Mouse (Mus musculus) limb, embryonic 13.5 days (tissue): ENCODE measurements around the gene Peli3. TPM values are rescaled to one million over a fixed set of nuclear protein-coding genes. Genes with fewer than 3 reads are reported as not detected.
"Not testable (repeated sequence)": the region's sequence is repeated elsewhere in the genome, so short reads cannot be mapped to it uniquely, and the experiment has no call there.

Source experiments
- ATAC-seq: fragments of 200-750 bp; cut with Nextera tagmentation; 2 replicates; pipeline ENCODE4 v1.8.0; 2017; ENCODE audit warnings: low read depth, moderate number of reproducible peaks, moderate TSS enrichment; ENCODE audit not compliant: low FRiP score
- H3K27ac ChIP-seq: fragments of 300-500 bp; sonication (generic); 2 replicates; pipeline ENCODE4 v1.5.1; 2015; ENCODE audit warnings: inconsistent platforms, mild to moderate bottlenecking, moderate library complexity
- H3K27me3 ChIP-seq: fragments of 300-500 bp; sonication (generic); 2 replicates; pipeline ENCODE4 v1.6.1; 2015; ENCODE audit warnings: mild to moderate bottlenecking, inconsistent platforms
- H3K36me3 ChIP-seq: fragments of 300-500 bp; sonication (generic); 2 replicates; pipeline ENCODE4 v1.6.1; 2015; ENCODE audit warnings: inconsistent platforms, mild to moderate bottlenecking, moderate library complexity
- H3K4me1 ChIP-seq: fragments of 300-500 bp; sonication (generic); 2 replicates; pipeline ENCODE4 v1.6.1; 2015; ENCODE audit warnings: inconsistent platforms
- H3K4me2 ChIP-seq: fragments of 300-500 bp; sonication (generic); replicated peaks from 2 replicates; pipeline ENCODE4 v1.6.1; 2015; ENCODE audit warnings: inconsistent platforms, mild to moderate bottlenecking, moderate library complexity
- H3K4me3 ChIP-seq: fragments of 300-500 bp; sonication (generic); 2 replicates; pipeline ENCODE4 v1.5.1; 2015; ENCODE audit warnings: moderate library complexity, mild to moderate bottlenecking, inconsistent platforms
- H3K9ac ChIP-seq: fragments of 300-500 bp; sonication (generic); 2 replicates; pipeline ENCODE4 v1.6.1; 2015; ENCODE audit warnings: mild to moderate bottlenecking, inconsistent platforms
- H3K9me3 ChIP-seq: fragments of 300-500 bp; sonication (generic); 2 replicates; pipeline ENCODE4 v1.6.1; 2016; ENCODE audit warnings: inconsistent platforms
- WGBS: fragments of 180-500 bp; shearing (Covaris S2); methylation state at CpG from one replicate; pipeline ENCODE4 v1.1.7; 2015; 5-methylcytosine and 5-hydroxymethylcytosine counted together
- polyA plus RNA-seq: library from polyadenylated mRNA; unstranded; fragments of >200 nt; fragmentation: Nextera tagmentation; extraction: Ambion mirVana; gene quantifications from 2 replicates; pipeline ENCODE4 v1.2.1, GENCODE M21; 2015

Peli3 gene
- polyA plus RNA-seq, result 3.3 and 3.4 TPM in 2 replicates

DNA sequence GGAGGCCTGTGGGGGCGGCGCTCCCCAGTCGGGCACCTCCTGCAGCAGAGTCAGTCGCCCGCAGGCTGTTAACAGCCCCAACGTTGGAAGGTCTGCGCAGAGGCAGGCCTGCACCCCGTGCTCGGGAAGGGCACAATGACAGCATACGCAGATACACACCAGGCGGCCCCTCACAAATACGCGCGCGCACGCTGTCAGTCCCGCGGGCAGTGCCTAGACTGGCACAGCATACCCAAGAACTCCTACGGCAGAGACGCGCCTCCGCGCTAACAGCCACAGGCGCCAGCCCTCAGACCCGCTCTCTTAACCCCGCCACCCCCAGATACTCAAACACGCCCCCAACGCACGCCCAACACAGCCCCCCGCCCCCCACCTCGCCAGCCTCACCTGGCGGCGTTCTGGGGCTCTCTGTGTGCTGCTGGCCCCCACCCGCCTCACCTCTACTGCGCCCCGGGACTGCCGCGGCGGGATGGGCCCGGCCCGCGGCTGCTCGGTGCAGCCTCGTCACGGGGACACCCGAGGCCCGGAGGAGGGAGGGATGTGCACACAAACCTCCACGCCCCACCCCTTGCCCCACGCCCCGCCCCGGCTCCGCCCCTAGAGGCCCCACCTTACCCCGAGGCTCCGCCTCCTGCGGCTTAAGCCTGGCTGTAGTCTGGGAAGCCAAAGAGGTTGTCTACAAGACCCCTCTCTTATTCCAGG lies at the start of gene Peli3:
Gene Peli3 (minus strand): TSS at position 577 of the 702 bp plus-strand sequence.
- H3K4me2 ChIP-seq, result peak within 1 kb of the TSS; percentile 91
- WGBS, result under 1% methylated on average over 50 of the region's 55 CpGs
- H3K36me3 ChIP-seq, result no peaks in the 10 kb centered on the region
- H3K27ac ChIP-seq, result no peak within 1 kb of the TSS
- H3K27me3 ChIP-seq, result 0 out of 2 replicates have a peak, but pooled peaks cover 12% of the 10 kb centered on the region
- no peaks in the 10 kb centered on the region for H3K9me3 ChIP-seq
- peak; percentile 95 for ATAC-seq
- peak within 1 kb of the TSS; percentile 72 for H3K9ac ChIP-seq
- peak within 1 kb of the TSS; percentile 73 for H3K4me3 ChIP-seq
- H3K4me1 ChIP-seq, result peaks cover 7% of the 10 kb centered on the region

DNA sequence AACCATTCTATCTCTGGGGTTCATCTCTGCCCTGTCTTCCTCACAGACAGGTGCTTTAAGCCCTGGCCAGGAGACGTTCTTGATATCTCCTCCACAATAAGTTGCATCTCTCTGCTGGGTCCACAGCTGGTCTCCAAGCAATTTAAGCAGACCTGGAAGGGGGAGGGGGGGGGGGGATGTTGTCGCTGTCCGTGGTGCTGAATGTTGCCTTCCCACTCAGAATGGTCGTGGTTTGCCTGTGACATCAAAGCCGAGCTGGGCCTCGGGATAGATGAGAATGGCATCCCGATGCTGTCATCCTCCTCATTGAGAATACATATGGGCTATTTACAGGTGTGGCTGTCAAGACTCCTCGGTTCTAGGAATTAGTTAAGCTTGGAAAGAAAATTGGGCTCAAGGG lies 49.4 kb upstream of the Peli3 start:
- 17% methylated on average over 8 of the region's 8 CpGs for WGBS

DNA sequence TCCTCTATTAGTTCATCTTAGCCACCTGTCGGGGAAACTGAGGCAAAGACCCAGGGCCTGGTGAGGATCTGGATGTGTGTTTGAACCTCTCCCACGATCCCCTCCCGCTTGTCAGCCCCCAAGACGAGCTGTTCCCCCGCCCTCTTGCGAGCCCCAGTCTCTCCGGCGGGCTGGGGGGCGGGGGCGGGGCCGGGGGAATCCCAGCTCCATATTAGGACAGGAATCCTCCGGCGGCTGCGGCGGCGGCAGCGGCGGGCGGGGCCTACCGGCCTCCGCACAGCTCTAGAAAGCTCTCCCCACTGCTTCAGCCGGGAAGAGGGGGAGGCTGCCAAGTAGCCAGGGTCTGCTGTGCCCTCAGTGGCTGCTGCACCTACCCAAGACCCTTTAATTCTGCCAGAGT lies 47.8 kb upstream of the Peli3 start:
- Histone ChIP-seq H3K9me3 (no peaks in the 10 kb centered on the region), H3K27ac (no peak overlapping the region), H3K36me3 (no peaks in the 10 kb centered on the region), H3K4me1 (no peaks in the 10 kb centered on the region), H3K27me3 (peaks cover 69% of the 10 kb centered on the region), H3K4me2 (no peak overlapping the region), H3K9ac (no peak overlapping the region), H3K4me3 (no peak overlapping the region)
- 3% methylated on average over 18 of the region's 22 CpGs for WGBS
- no peak for ATAC-seq

More for the DNA sequence above, 49.4 kb upstream of the Peli3 start:
- H3K4me2 ChIP-seq, result no peak overlapping the region
- H3K9me3 ChIP-seq, result no peaks in the 10 kb centered on the region
- H3K27me3 ChIP-seq, result peaks cover 62% of the 10 kb centered on the region
- no peak overlapping the region for H3K27ac ChIP-seq
- no peak overlapping the region for H3K9ac ChIP-seq
- H3K4me1 ChIP-seq, result no peaks in the 10 kb centered on the region
- H3K36me3 ChIP-seq, result no peaks in the 10 kb centered on the region
- H3K4me3 ChIP-seq, result no peak overlapping the region
- no peak for ATAC-seq

DNA sequence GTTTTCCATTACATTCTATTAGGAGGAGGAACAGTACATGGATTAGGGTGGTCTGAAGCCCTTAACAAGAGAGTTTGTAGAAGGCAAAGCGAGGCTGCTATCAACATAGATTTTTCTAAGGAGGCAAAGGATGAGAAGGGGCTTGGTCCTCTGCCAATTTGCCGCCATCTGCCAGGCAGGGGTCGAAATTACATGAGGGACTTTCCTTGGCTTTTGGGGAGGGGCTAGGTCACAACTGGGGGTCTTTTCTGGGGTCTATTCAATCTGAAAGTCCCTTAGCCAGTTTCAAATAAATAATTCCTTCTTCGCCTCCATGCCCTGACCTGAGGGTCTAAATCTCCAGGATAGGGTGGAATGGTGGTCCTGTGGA lies 47.3 kb upstream of the Peli3 start, which contains the start of gene Npas4:
Gene Npas4 (minus strand): TSS at position 61 of the 370 bp plus-strand sequence.
- Histone ChIP-seq H3K27me3 (peaks cover 70% of the 10 kb centered on the region), H3K4me3 (no peak within 1 kb of the TSS), H3K9ac (no peak within 1 kb of the TSS), H3K4me2 (no peak within 1 kb of the TSS), H3K4me1 (no peaks in the 10 kb centered on the region), H3K36me3 (no peaks in the 10 kb centered on the region), H3K9me3 (no peaks in the 10 kb centered on the region), H3K27ac (no peak within 1 kb of the TSS)
- ATAC-seq, result no peak
- 21% methylated on average over 4 of the region's 4 CpGs for WGBS

DNA sequence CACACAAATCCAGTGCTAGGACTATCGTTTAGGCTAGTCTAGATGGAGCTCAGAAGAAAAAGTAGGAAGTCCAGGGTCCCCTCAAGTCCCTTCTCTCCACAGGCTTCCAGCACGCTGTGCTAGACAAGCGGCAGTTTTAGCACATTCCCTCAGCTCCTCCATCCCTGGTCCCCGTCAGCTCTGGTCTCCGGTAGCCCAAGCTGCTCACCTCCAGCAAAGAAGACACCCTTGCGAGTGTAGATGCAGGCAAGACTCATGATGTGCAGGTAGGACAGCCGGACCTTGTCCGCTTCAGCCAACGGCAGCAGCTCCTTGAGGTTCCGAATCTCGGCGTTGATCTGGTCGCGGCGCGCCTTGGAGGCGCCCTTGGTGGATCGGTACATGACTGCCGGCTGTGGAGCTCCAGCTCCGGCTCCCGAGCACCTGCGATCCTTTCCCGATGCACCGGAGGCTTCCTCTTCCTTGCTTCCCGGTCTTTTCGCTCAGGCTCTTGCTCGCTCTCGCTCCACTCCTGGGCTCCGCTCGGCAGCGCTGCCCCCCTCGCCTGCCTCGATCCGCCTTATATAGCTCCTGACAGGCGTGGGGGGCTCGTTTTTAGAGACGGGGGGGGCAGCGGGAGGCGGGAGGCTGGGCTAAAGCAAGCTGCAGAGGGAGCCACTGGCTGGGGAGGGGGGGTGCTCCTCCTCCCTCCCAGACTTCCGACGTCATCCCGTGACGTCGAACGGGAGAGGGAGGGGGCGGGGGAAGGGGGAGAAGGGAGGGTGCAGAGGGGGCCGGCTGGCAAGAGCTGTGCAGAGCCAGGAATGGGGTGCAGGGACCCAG lies 46.7 kb upstream of the Peli3 start:
- Histone ChIP-seq H3K4me1 (no peaks in the 10 kb centered on the region), H3K9ac (no peak overlapping the region), H3K27me3 (peaks cover 74% of the 10 kb centered on the region), H3K27ac (no peak overlapping the region), H3K36me3 (no peaks in the 10 kb centered on the region), H3K4me2 (no peak overlapping the region), H3K4me3 (no peak overlapping the region), H3K9me3 (no peaks in the 10 kb centered on the region)
- WGBS, result 20% methylated on average over 46 of the region's 47 CpGs
- no peak for ATAC-seq

DNA sequence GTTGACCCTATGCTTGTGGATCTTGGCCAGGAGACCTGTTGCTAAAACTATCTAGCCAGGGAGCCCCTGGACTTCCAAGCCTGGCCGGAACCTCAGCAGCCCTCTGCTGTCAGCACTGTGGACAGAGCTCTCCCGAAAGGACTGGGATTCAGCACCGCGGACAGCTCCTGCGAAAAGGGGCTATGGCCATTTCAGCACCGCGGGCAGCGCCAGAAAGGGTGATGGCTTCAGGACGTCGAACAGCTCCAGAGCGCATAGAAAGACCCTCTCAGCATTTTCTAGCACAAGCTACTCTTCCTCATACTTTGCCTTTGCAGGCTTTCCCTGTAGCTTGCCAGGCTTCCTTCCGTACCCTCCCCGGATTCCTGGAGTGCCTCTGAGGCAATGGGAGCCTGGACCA lies 46.1 kb upstream of the Peli3 start:
- Histone ChIP-seq H3K4me2 (no peak overlapping the region), H3K27me3 (peaks cover 74% of the 10 kb centered on the region), H3K4me1 (no peaks in the 10 kb centered on the region), H3K36me3 (no peaks in the 10 kb centered on the region), H3K4me3 (no peak overlapping the region), H3K9ac (no peak overlapping the region), H3K27ac (no peak overlapping the region), H3K9me3 (no peaks in the 10 kb centered on the region)
- ATAC-seq, result no peak
- WGBS, result 4% methylated on average over 13 of the region's 13 CpGs

DNA sequence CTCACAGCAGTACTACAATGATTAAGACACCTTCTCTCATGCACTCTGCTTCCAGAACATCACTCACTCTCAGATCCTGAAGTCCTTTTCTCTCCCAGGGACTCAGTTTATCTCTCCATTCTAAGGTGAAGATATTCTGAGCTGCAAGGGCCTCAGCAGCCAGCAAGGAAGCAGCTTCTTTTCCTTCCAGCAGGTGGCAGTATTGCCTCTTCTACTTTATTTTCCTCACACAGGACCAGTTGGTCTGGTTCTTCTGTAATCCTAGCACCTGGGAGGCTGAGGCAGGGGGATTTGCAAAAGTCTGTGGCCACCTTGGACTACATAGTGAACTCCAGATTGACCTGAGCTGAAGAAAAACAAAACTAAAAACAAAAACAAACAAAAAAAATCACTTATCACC lies 38.8 kb upstream of the Peli3 start:
- Histone ChIP-seq H3K9me3 (no peaks in the 10 kb centered on the region), H3K27me3 (peaks cover 39% of the 10 kb centered on the region), H3K36me3 (no peaks in the 10 kb centered on the region), H3K4me3 (no peak overlapping the region), H3K9ac (no peak overlapping the region), H3K27ac (no peak overlapping the region), H3K4me2 (no peak overlapping the region), H3K4me1 (no peaks in the 10 kb centered on the region)
- ATAC-seq, result no peak

DNA sequence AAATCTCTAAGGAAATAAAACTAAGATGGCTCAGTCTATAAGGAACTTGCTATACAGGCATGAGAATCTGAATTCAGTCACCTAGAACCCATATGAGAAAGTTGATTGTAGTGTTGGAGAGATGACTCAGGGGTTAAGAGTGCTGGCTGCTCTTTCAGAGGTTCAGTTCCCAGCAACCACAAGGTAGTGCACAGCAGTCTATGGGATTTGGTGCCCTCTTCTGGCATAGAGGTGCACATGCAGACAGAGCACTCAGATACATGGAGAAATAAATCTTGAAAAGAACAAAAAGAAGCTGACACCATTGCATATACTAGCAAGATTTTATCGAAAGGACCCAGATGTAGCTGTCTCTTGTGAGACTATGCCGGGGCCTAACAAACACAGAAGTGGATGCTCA lies 25.3 kb upstream of the Peli3 start:
- Histone ChIP-seq H3K4me2 (no peak overlapping the region), H3K4me3 (no peak overlapping the region), H3K27me3 (no peaks in the 10 kb centered on the region), H3K9ac (no peak overlapping the region), H3K9me3 (no peaks in the 10 kb centered on the region), H3K27ac (no peak overlapping the region), H3K4me1 (peaks cover 2% of the 10 kb centered on the region), H3K36me3 (peaks cover 42% of the 10 kb centered on the region)
- no peak for ATAC-seq
- WGBS, result 82% methylated on average over 2 of the region's 2 CpGs

DNA sequence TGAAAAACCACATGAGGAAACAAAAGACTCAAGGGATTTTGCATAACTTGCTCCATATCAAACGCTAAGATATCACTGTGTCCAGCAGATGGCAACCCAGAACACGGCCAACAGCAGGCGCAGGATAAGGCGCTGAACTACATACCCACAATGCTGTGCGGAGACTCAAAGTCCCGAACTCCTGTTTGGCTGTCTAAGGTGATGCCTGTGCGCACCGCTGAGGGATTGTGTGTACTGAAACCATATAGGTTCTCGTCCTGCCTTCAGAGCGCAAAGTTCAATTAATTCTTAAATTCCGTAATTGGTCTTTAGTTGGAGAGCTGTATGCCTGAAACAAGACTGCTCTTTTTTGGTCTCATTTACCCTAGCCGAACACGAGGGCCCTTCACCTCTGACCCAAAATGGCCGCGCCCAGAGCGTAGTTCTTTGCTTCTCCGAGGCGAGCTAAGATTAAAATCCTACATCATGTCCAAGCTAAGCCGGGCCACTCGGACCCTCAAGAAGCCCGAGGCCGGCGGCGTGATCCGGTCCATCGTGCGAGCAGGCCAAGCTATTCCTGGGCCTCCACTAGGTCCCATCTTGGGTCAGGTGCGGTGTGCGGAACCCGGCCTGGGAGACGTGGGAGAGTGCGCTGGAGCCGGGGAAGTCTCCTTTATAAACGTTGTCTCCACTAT lies 19.1 kb upstream of the Peli3 start, which contains the start of gene Mrpl11:
Gene Mrpl11 (plus strand): TSS at position 220 of the 674 bp plus-strand sequence.
- under 1% methylated on average over 34 of the region's 34 CpGs for WGBS
- peak within 1 kb of the TSS; percentile 85 for H3K9ac ChIP-seq

DNA sequence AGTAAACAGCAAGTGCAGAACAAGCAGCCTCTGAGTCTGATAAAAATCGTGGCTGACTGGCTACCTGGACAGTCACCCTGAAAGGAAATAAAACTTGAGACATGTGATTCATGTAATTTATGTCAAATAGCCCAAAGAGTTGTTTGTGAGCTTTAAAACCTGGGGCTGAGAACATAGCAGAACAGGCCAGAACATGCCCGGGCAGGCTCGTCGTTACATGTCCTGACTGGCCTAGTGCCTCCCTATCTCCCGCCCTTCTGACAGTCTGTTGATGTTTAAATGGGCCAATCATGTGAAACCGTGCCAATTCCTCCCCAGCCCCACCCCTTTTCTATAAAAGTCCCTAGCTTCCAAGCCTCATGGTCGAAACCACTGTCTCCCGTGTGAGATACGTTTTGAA lies 5.7 kb upstream of the Peli3 start:
- H3K9me3 ChIP-seq, H3K4me2 ChIP-seq, H3K27me3 ChIP-seq, H3K27ac ChIP-seq, H3K4me3 ChIP-seq, H3K9ac ChIP-seq, H3K4me1 ChIP-seq, H3K36me3 ChIP-seq, ATAC-seq: not testable (repeated sequence)
- WGBS, result 83% methylated on average over 9 of the region's 9 CpGs

More for the DNA sequence above, 19.1 kb upstream of the Peli3 start, which contains the start of gene Mrpl11:
- Histone ChIP-seq H3K4me2 (peak within 1 kb of the TSS; percentile 77), H3K36me3 (peaks cover 30% of the 10 kb centered on the region), H3K4me3 (peak within 1 kb of the TSS; percentile 86), H3K27me3 (no peaks in the 10 kb centered on the region), H3K4me1 (peaks cover 8% of the 10 kb centered on the region), H3K27ac (peak within 1 kb of the TSS; percentile 73), H3K9me3 (no peaks in the 10 kb centered on the region)
- peak; percentile 97 for ATAC-seq

DNA sequence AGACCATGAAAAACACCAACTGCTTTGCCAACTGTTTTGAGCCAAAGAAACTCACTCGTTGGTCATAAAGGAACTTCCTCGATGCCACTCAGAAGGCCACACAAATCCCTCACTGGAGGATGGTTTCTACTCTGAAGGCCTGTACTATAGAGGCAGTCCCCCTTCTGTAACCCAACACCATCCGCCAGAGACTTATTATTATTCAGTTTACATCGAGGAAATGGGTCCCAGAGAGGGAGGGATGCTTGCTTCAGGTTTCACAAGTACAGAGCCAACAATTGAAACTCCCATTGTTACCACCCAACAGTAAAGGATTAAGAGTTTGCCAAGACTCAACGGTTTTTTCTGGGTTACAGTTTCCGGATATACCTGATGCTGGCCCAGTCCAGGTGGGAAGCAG lies 2.6 kb upstream of the Peli3 start:
- 34% methylated on average over 6 of the region's 6 CpGs for WGBS
- no peaks in the 10 kb centered on the region for H3K36me3 ChIP-seq
- H3K4me3 ChIP-seq, result no peak overlapping the region
- no peaks in the 10 kb centered on the region for H3K9me3 ChIP-seq
- 0 out of 2 replicates have a peak, but pooled peaks cover 12% of the 10 kb centered on the region for H3K27me3 ChIP-seq
- no peak overlapping the region for H3K9ac ChIP-seq
- H3K4me2 ChIP-seq, result no peak overlapping the region
- H3K4me1 ChIP-seq, result peaks cover 7% of the 10 kb centered on the region
- H3K27ac ChIP-seq, result no peak overlapping the region
- no peak for ATAC-seq

DNA sequence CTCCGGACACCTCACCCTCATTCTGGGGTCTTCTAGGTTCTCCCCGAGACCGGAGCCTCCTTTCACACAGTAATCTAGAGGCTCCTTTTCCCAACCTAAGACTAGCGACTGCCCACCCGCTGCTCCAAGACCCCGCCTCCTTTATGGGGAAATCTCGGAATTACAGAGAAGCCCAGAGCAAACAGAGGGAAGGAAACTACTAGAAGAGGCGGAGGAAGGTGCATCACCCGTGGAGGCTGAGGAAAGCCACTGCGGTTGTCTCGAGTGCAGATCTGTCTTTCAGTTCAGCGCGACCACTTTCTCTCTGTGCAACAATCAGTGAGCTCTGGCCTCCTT lies 294 bp upstream of the Peli3 start:
- H3K36me3 ChIP-seq, result no peaks in the 10 kb centered on the region
- peak overlapping the region; percentile 72 for H3K9ac ChIP-seq
- H3K4me1 ChIP-seq, result peaks cover 7% of the 10 kb centered on the region
- no peaks in the 10 kb centered on the region for H3K9me3 ChIP-seq
- no peak overlapping the region for H3K27ac ChIP-seq
- peak overlapping the region; percentile 73 for H3K4me3 ChIP-seq
- H3K27me3 ChIP-seq, result 0 out of 2 replicates have a peak, but pooled peaks cover 12% of the 10 kb centered on the region
- ATAC-seq, result peak; percentile 68
- 7% methylated on average over 13 of the region's 13 CpGs for WGBS
- H3K4me2 ChIP-seq, result peak overlapping the region; percentile 91
